Mouse (Mus musculus) fat pad, adult 2 months (tissue): ENCODE measurements around the gene Klhl42.

Source experiments
- DNase-seq: peaks from one replicate; pipeline ENCODE4 v3.0.0-alpha.2; 2011; ENCODE audit warnings: low read depth, low spot score; ENCODE audit errors: extremely low read depth

Gene Klhl42

DNA sequence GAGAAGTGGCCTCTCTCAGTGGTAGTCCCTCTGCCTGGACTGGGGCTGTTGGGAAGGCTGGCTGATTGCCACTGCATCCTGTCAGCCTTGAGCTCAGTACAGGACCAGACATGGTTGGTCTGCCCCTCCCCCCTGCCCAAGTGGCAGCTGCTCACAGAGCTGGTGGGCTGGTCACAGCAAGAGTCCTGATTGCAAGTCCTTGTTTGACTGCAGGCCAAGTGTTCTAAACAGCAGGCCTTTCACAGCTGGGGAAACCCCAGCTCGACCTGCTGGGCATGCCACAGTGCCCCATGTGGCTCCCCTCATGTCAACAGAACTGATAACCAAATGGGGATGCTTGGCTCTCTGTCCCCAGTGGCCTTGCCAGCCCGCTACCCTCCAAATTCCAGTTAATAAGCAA is 54.1 kb downstream of the Klhl42 start:
- DNase-seq = no peak

DNA sequence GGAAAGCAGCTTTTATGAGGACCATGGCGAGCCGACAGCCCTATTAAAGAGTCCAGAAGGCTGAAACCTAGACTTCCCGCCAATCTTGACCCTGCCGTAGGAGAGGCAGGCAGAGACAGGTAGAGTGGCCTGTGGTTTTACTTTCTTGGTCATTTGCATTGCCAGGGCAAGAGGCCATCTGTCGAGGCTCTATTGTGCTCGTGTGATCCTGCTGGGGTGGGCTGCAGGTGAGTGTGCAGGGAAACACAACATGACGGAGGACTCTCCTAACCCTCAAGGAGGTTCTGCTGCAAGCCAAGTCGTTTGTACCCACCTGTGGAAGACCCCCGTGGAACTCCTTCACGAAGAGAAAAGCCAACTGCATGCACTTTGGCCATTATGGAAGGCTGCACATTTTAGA is 54.6 kb downstream of the Klhl42 start:
- DNase-seq = no peak

DNA sequence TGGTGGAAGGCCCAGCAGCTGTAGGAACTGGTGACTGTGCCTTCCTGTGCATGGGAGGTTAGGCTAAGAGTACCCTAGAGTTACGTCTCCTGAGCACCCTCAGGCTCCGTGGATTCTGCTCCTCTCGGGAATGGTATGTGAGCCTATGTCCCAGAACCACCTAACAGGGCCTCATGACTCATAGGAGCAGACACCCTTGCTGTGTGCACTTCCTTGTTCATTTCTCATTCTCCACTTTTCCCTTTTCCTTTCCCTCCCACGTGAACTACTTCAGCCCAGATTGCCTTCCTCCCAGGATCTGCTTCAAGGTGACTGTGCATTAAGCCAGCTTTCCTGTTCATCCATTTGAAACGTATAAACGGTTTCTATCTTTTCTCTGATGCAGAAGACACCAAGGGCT is 59.9 kb downstream of the Klhl42 start:
- DNase-seq = no peak

DNA sequence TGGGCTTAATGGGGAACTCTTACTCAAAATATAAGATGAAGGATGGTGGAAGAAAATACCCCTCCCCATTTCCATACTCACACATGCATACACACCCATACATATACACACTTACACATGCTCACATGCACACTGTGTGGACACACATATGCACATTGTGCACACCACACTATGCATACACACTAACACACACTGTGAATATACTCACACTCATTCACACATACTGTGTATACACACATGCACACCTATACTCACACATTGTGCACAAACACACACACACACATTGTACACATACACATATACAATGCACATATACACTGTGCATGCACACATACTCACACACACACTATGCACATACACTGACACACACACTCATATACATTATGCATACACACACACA is 60.7 kb downstream of the Klhl42 start:
- no peak for DNase-seq

DNA sequence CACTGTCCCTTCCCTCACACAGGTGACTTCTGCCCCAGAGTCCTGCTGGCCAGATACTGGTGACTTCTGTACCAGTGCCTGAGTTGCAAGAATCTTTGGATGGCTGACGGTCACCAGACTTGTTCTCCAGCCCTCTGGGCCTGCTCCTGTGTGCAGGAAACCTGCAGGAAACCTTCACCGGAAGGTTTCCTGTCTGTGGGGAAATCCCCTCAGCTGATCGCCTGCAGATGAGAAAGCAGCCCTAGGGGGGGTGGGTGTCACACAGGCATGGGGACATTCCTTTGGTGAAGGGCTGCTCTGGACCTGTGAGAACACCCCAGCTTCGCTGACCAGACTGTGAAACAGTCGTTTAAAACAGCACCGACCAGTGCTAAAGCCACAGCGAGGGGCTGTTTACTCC is 63.9 kb downstream of the Klhl42 start:
- DNase-seq = no peak

DNA sequence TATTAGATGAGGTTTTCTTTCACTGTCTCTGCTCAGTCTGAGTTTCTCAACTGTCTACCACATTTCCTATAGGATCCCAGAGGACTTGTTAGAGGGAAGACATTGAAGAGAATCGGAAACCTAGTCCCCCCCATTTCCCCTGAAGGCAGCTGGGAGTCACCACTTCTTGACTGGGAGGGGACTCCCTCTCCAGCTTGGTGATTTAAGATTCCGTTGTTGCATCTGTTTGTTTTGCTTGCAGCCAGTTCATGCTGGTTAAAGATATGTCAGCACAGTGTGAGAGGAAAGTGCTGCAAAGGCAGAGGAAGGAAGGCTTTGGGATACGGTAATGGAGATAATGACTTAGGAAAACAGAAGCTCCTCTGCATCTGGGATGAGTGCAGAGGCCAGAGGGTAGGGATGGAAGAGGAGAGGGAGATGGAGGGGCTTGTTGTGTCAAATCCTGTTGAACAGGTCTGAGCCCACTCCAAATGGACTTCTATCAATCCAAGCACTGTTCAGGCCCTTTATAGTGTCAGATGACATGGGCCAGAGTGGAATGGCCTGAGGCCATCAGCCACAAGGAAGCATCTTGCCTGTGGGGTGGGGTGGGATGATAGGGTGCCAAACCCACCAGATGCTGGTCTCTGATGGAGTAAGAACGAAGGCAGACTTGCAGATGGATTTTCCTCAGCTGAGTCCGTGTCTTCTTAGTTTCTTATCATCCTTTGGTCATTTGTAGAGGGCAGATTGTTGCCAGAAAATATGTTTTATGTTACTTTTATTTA is 70.8 kb downstream of the Klhl42 start:
- DNase-seq = no peak
